Mouse (Mus musculus): Measurements from ENCODE around the gene Afmid. TPM values are rescaled to one million over a fixed set of nuclear protein-coding genes. Genes with fewer than 3 reads are reported as not detected.
A peak's percentile ranks its signal among the peaks of the same experiment; 100 is the strongest.

Afmid gene
- total and polyA plus RNA-seq, 3 experiments, result 5.5 to 9.3 (median 6.8) TPM

DNA sequence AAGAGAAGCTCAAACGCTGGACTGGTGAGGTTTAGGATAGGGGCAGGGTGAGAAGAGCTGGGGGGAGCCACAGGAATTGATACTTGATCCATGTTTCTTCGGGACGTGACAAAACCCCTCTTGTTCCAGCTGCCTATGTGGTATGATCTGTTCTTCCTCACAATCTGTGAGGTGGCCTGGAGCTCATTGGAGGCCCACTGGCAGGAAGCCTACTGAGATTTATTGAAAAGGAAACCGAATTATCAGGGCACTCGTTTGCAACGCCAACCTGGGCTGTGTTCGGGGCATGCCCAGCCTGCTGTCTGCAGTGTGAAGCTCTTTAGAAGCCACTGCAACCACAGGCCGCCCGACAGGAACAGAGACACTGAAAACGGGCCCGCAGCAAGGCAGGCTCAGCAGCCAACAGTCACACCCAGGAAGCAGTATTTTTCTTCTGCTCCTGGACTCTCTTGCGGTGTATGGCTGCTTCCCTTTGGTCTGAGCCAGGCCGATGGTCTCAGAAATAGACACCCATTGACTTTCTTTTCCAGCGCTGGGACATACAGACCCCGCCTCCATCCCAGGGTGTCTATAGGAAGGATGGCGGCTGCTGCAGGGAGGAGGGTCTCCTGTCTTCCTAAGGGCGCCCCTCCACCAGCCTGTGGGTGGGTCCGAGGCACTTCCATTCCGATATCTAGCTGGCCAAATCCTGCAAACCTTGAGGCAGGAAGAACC is 22.7 kb downstream of the Afmid start:
- DNase-seq, result no peak

DNA sequence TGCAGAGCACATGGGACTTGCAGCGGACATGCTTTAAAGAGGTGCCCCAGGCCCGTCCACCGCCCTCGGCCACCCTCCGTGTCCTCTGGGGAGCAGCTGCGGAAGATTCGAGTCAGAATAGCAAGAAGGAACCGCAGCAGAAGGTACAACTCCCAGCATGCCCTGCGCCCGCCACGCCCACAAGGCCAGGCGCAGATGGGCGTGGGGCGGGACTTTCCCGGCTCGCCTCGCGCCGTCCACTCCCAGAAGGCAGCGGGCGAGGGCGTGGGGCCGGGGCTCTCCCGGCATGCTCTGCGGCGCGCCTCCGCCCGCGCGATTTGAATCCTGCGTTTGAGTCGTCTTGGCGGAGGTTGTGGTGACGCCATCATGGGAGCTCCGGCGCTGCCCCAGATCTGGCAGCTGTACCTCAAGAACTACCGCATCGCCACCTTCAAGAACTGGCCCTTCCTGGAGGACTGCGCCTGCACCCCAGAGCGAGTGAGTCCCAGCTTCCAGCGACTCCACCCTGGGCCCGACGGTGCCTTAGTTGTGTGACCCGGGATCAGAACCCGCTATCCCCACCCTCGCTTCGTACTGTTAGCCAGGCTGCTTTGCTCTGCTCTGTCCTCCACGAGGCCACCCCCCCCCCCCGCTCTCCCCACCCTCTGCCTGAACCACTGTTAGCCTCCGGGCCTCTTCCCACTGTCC is 23.4 kb downstream of the Afmid start, which contains the start of gene Birc5:
Gene Birc5, plus strand, starts transcription at position 267 of the 687 bp plus-strand sequence.
- DNase-seq, result peak; percentile 96

DNA sequence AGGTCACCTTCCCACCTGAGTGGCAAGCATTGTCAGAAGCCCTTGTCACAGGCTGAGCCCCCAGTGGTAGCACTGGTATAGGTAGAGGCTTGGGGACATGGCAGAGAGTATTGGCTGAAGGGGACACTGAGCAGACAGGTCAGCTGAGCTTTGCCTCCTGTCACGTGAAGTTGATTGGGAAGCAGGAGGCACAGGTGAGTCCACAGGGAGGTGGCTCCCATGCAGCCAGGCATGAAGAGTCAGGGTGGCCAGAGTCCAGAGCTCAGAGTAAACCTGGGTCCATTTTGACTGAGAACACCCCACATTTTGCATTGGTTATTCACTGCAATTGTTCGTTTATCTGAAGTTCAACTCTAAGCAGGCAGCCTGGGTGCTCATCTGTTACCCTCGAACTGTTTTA is 27.2 kb downstream of the Afmid start:
- no peak for DNase-seq

DNA sequence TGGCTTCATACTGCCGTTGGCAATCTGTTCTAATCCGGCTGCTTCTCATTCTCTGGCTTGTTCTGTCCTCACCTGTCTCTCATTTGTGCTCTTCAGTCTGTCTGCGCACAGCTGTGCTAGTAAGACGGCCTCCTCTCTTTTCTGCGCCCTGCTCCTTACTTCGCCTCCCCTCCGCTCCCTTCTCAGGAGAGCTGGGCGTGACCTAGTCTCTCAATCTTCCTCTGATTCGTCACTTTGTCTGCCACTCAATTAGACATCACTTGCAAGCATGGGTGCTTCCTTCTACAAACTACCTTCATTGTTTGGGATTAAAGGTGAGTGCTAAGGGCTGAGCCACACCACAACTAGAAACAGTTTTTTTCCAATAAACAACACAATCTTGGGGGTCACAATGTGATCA is 28.5 kb downstream of the Afmid start:
- DNase-seq, result no peak

DNA sequence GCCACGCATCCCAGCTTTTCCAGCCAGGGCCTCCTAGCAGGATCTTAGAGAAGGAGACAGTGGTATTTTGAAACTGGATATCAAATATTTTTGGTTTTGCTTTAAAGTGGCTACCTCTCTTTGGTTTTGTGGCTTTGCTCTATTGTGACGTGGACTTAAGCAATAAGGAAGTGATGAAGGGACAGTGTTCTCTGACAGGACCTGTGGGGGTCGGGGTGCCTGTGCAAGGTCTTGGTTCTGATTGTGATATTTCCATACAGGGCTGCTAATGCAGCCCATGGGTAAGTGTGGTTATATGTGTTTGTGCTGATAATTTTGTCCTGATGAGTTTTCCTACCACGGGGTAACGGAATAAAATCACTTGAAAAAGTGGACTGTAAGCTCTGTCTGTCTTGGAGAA is 29.6 kb downstream of the Afmid start:
- no peak for DNase-seq

DNA sequence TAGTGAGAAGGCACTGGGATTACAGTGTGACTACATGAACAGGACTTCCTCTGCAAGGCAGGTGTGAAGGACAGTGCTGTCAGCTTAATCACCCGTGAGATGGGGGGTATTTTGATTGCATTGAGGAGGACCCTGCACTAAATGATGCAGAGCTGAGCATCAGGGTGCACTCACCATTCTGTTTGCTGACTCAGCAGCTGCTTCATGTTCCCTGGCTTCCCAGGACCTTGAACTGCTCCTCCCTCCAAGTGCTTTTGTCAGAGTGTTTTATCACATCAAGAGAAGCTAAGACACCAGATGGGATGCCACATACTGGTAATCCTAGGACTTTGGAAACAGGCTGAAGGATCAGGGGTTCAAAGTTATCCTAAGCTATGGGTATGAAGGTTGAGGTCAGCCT is 30.3 kb downstream of the Afmid start:
- DNase-seq, result no peak

DNA sequence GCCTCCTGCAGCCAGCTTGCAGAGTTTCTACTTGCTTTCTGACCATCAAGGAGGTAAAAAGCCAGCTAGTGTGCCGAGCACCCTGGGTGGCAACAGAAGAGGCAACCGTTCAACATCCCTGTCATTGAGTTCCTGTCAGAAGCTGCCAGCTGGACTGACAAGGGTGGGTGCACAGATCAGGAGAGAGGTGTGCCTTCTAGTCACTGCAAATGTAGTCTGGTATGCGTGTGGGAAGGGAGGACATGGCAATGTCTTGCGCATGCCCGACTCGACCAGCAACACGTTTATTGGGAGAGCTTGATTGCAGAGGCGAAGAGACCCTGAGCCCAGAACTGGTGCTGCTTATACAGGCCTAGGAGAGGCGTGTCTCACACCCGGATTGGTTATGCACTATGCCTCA is 31.7 kb downstream of the Afmid start:
- no peak for DNase-seq

DNA sequence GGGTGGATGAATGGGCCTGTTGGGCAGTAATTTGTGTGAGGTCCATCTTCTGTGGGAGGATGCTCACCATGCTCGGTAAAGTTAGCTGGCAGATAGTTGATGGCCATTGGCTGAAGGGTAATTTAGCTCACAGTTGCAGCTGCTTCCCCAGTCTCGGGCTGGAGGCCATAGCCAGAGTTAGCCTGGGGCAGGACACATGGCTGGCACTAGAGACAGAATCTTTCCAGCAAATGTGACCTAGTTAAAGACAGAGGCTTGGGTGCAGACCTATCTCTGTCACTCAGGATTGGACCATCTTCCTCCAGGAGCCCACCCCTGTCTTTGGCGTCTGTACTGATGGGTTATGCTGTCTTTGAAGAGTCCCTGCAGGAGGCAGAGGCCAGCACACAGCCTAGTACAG is 32.7 kb downstream of the Afmid start:
- no peak for DNase-seq

DNA sequence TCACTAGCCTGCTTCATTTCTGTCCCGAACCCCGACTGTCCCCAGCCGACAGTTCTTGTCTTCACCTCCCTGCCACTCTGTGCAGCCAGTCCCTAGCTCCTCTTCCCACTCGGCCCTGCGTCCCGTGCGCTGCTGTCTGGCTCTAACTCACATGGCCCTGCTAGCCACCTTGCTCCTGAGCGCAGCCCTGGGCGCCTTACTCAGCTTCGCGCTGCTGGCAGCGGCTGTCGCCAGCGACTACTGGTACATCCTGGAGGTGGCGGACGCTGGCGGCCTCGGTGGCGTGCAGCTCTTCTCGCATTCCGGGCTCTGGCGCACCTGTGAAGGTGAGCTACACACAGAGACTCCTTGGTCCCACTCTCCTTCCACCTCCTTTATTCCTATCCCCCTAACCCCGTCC is 34.9 kb downstream of the Afmid start, which contains the start of gene Tmem235:
Gene Tmem235, plus strand, starts transcription at position 152 of the 400 bp plus-strand sequence.
- DNase-seq, result no peak

DNA sequence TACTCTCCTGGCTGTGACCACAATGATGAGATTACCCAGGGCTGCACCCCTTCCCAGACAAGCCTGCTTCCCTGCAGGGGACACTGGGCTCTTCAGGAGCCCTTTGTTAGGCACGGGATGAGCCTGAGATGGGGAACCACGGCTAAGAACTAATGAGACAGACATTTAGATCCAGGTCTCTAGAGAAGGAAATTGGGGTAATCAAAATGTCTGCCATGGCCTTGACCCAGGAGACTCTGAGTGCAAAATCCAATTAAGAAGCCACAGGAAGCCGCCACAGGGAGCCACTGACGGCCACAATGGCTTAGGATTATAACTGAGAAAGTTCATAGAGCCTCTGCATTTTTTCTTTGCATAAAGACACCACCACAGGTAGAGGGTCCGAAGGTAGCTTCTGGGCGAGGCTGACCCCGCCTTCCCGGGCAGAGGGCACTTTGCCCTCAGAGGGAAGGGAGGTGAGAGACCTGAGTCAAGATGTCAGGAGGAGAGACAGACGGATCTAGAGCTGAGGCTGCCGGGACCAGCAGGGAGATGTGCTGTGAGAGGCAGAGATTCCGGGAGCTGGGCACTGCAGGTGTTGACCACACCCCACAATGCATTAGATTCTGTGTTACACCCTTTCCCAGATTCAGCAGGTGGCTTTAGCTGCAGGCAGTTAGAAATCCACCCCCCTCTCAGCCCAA is 37.6 kb downstream of the Afmid start:
- no peak for DNase-seq

DNA sequence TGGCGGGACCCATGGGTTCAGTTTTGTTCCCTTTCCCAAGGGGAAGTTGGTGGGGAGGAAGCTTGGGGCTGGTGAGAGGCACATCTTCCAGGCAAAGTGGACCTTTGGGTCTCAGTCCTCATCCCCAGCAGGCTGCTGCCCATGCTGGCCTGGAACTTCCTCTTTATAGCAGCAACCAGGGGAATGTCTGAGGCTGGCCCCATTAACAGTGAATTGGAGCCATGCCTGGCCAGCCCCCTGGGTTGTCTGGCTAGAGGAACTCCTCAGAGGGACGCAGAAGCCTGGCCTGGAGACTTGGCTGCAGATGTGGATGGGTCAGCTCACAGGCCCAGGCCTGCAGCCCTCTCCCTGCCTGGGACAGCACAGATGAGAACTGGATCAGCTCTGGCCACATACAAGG is 39.1 kb downstream of the Afmid start:
- no peak for DNase-seq

DNA sequence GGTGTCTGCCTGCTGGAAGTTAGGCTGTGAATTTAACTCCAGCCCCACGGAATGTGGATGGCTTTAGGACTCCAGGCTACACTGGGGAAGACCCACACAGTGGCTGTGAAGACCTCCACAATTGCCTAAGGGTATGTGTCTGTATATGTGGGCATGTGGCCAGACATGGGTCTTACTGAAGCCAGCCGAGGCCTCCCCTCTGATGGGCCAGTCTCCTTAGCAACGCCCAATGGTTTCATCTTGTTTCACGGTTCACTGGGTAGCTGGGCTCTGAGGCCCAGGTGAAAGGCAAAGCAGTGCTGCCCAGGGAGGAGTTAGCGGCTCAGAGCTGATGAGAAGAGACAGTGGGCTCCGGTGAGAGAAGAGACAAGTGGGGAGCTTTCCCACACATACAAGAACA is 40.3 kb downstream of the Afmid start:
- DNase-seq, result no peak

DNA sequence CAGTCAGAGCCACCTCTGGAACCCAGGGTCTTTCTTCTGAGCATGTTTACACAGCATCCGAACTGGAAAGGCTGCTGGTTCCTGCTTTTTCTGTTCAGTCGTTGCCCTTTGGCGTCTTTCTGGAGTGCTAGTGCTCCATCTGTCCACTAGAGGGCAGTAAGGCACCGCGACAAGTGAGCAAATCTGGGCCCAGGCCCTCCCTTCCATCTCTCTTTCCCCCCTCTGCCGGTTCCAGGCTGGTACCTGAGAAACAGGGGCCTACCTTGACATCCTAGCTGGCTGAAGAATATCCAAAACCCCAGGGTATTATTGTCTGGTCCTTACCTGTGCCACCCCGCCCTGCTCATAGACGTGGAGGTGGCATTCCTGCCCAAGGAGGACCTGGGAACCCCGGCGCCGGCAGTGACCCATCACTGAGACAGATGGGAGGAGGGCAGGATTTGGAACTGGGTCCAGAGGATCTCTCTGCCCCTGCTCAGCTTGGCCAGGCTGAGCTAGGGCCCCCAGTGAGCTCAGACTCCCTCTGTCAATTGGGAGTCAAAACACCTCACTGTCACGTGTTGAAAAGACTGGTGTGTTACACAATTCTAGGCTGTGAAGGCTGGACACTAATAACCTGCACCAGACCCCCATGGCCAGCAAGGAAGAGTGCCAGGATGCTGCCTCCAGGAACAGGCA is 45.1 kb downstream of the Afmid start:
- peak; percentile 66 for DNase-seq

DNA sequence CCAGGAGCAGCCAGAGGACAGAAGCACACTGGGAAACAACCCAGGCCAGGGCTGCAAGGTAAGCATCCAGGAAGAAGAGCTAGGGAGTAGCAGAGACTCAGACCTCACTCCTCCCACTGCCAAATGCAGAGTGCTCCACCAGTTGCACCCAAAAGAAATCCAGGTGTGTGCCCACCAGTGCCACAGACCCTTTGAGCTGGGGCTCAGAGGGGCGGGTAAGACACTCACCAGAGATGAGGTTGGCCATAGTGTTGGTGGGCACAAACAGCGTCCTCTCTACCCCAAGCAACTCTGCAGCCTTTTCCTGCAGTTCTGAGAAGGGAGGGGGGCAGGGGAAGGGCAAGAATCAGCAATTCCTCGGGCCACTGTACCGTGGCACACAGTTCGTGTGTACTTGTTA is 45.7 kb downstream of the Afmid start:
- no peak for DNase-seq

DNA sequence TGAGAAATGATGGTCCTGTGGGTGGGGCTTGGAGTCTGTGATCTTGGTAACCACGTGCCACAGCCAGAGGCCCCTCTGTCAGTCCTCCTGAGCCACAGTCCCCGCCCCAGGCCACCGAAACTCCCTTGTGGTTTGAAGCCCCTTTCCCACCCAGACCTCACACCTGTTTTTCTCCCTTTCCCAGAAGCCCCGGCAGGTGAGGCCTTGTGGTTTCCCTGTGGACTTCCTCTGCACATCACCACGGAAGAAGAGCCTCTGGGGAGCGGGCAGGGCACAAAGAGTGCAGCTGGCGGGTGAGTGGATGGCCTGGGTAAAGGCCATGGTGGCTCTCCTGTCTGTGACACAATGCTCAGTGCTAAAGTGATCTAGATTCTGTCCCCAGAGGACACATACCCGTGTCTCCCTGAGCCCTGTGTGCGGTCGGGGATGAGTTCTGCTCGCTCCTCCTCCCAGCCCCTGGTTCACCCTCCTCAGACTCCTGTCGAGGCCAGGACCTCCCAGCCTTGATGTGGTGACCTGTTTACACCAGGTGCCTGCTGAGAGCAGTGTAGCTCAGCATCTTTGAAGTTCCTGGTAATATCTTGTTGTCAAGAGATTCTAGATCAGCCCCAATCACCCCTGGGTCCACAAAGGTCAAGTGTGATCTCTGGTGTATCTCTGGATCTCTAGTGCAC is 46.3 kb downstream of the Afmid start:
- no peak for DNase-seq

DNA sequence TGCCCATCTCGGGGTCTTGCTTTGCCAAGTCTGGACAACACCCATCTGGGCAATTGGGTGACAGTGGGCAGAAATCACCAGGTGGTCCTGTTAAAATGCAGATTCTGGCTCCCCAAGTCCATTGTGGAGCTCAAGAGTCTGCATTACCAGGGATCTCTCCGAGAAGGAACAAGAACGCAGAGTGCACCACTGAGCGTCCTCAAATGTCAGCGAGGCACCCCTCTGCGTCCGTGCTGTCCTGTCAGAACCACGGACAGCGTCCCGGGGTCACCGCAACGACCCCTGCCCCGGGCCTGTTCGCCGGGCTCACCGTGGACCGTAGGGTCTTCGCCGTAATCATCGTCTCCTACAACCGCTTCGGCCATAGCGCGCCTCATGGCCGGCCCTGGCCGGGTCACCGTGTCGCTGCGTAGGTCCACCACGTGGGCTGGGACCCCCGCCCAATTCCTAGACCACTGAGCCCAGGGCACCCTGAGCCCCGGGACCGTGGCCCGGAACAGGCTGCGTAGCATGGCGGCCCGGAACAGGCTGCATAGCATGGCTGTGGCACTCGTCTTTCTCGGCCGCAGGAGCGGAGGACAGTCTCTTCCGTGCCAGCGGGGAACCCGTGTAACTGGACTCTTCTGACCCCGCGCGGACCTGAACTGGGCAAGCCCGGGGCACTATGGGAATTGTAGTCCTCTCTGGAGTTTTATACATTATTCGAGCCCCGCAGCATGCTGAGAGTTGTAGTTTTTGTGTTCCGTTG is 47.3 kb downstream of the Afmid start, which contains the start of gene Tha1:
Gene Tha1, minus strand, starts transcription at position 621 of the 748 bp plus-strand sequence.
- peak; percentile 89 for DNase-seq

DNA sequence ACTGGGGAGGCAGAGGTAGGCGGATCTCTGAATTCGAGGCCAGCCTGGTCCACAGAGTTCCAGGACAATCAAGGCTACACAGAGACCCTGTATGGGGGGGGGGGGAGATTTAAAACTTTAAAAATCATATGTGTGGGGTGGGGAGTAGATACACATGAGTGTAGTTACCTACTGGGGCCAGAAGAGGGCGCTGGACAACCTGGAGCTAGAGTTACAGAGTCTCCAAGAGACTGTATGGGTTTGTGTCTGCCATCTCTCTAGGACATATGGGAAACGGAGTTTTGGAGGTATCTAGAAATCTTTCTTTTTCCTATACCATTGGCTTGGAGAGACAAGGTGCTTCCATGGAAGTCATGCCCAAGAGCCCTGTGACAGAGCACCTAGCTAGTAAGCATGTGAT is 48.7 kb downstream of the Afmid start:
- no peak for DNase-seq

DNA sequence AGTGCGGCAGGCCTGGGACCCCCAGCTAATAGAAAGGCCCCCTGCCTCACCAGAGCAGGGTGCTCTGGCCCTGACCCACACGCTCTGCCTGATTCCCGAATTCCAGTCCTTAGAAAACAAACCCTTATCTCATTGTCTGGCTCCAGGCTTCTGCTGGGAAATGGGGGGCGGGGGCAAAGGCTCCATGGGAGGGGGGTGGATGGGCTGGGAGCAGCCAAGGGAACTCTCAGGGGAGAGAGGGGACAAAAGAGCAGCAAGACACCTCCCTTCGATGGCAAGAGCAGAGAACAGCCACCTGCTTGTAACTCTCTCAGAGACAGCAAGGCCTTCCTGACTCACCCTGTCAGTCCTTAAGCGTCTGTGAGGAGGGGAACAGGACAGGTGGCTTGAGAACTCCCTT is 50.0 kb downstream of the Afmid start:
- no peak for DNase-seq

DNA sequence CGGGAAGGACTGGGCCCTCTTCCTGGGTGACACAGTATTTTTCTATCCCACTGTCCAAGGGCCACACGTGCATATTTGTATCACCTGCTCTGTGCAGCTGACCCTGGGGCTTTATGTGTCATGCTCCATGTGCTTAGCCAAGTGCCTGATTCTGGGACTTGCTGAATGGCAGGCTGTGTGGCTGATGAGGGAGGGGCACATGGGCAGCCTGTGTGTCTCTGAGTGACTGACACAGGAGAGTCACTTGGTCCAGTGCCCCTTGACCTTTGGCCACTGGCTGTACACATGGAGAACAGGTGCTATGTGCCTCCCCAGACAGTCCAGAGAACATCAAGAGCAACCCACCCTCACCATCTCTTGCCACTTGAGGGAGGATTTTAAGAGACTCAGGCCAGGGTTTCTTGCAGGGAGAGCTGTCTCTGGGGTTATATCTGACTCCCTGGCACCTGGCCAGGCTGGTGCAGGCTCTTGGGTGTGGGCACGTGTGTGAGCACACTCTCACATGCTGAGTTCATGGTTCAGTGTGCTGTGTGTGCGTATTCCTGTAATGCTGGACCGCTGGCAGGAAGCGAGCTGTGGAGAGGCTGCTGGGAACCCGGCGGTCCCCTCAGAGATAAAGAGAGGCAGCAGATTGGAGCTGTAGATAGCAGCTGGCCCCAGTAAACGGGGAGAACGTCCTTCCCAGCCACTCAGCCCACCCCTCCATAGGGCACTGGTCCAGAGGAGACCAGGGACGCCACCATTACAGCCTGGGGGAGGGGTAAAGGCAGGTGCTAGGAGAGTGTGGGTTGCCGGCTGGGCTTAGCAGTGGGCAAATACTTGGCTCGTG is 52.4 kb downstream of the Afmid start:
- no peak for DNase-seq

DNA sequence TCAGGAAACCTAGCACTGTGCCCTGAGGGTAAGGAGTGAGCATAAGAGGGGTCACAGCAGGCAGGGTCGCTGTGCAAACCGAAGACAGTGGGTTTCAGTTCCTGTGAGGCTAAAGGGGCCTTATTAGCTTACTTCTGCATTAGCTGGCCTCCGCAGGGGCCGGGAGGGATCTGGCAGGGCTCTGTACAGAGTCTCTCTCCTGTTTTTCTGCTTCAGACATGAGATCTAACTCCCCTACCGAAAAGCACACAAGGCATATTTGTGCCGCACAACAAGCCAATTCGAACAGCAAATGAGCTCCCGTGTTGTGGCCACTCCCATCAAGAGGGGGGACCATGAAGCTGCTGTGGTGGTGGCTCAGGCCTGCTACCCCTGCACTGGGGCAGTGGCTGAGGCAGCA is 53.2 kb downstream of the Afmid start:
- no peak for DNase-seq

Data from adrenal gland, adult 2 months (tissue).